Mouse (Mus musculus) liver, embryonic 12.5 days (tissue): ENCODE measurements around the gene Ppp1r36. TPM values are rescaled to one million over a fixed set of nuclear protein-coding genes. Genes with fewer than 3 reads are reported as not detected.

Experiments used
- ATAC-seq: fragments of 200-750 bp; cut with Nextera tagmentation; 2 replicates; pipeline ENCODE4 v1.8.0; 2017; ENCODE audit warnings: moderate number of reproducible peaks, mild to moderate bottlenecking, moderate library complexity
- H3K27ac ChIP-seq: fragments of 300-500 bp; sonication (generic); 2 replicates; pipeline ENCODE4 v1.5.1; 2016; ENCODE audit warnings: mild to moderate bottlenecking
- H3K27me3 ChIP-seq: fragments of 300-500 bp; sonication (generic); replicated peaks from 2 replicates; pipeline ENCODE4 v1.6.1; 2016; ENCODE audit warnings: mild to moderate bottlenecking, moderate library complexity
- H3K36me3 ChIP-seq: fragments of 300-500 bp; sonication (generic); 2 replicates; pipeline ENCODE4 v1.6.1; 2016; ENCODE audit warnings: mild to moderate bottlenecking, moderate library complexity
- H3K4me1 ChIP-seq: fragments of 300-500 bp; sonication (generic); 2 replicates; pipeline ENCODE4 v1.6.1; 2016
- H3K4me2 ChIP-seq: fragments of 300-500 bp; sonication (generic); 2 replicates; pipeline ENCODE4 v1.6.1; 2016; ENCODE audit warnings: mild to moderate bottlenecking, moderate library complexity
- H3K4me3 ChIP-seq: fragments of 300-500 bp; sonication (generic); 2 replicates; pipeline ENCODE4 v1.5.1; 2016; ENCODE audit warnings: mild to moderate bottlenecking, moderate library complexity
- H3K9ac ChIP-seq: fragments of 300-500 bp; sonication (generic); 2 replicates; pipeline ENCODE4 v1.6.1; 2016; ENCODE audit warnings: mild to moderate bottlenecking, moderate library complexity
- H3K9me3 ChIP-seq: fragments of 300-500 bp; sonication (generic); replicated peaks from 2 replicates; pipeline ENCODE4 v1.6.1; 2016; ENCODE audit warnings: mild to moderate bottlenecking, moderate library complexity
- WGBS: fragments of 180-500 bp; shearing (Covaris S2); methylation state at CpG from one replicate; pipeline ENCODE4 v1.1.7; 2016; ENCODE audit not compliant: insufficient replicate concordance; 5-methylcytosine and 5-hydroxymethylcytosine counted together
- polyA plus RNA-seq: library from polyadenylated mRNA; unstranded; fragments of >200 nt; fragmentation: Nextera tagmentation; extraction: Ambion mirVana; gene quantifications from 2 replicates; pipeline ENCODE4 v1.2.1, GENCODE M21; 2016

Ppp1r36 gene
- polyA plus RNA-seq, result 0.18 and 0.29 TPM in 2 replicates

DNA sequence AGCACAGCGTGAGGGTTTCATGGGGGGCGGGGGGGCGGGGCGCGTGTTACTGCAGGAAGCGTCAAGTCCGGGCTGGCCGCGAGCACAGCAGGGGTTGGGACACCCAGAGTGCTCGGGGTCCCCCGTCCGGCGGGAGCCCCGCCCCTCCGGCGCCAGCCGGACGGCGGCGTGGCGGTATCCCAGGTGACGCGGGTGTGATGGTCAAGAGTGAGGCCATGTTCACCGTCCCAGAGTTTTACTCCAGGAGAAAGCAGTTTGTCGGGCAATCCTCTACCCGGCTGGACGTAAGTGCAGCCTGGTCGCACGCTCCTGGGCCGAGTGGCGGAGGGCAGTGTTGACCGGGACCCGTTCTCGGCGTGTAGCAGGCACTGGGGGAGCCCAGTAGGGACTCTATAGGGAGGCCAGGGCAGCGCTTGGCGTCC, at the start of gene Ppp1r36:
Gene Ppp1r36 (plus strand): TSS at position 106 of the 422 bp plus-strand sequence.
- Histone ChIP-seq H3K4me3 (peak within 1 kb of the TSS; percentile 42), H3K9me3 (0 out of 2 replicates have a peak, but pooled peaks cover 7% of the 10 kb centered on the region), H3K4me2 (peak within 1 kb of the TSS; percentile 70), H3K36me3 (no peaks in the 10 kb centered on the region), H3K4me1 (peaks cover 16% of the 10 kb centered on the region), H3K9ac (peak within 1 kb of the TSS; percentile 27; the same call in 1 of the 2 replicates), H3K27ac (no peak within 1 kb of the TSS), H3K27me3 (peaks cover 34% of the 10 kb centered on the region)
- WGBS, result 5% methylated on average over 37 of the region's 37 CpGs
- peak; percentile 70; the same call in 1 of the 2 replicates for ATAC-seq

DNA sequence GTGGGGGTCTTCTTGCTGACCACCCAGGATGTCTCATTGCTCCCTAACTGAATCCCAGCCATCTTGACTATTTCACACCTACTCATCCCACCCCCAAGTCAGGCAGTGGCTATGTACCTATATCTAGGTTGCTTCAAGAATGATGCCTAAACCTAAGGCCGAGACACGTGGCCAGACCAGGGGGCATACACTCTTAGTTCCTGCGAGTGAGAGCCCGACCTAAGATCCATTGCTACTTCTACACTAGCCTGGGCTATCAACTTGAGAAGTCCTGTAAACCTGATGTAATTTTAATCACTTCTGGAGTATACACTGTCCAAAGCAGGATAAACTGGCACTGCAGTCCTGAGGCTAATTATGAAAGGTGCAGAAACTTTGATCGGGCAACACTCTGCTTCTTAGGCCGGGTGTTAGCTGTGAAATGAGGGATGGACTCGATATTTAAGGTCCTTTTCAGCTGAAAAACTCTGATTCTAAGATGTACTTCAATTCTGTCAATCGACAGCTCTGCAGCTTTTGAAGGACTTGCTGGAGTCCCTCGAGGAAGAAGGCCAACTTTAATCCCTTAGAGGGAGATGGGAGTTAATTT, 49.0 kb upstream of the Ppp1r36 start:
- 7% methylated on average over 9 of the region's 9 CpGs for WGBS
- no peak for ATAC-seq
- H3K4me1 ChIP-seq, result peaks cover 70% of the 10 kb centered on the region

DNA sequence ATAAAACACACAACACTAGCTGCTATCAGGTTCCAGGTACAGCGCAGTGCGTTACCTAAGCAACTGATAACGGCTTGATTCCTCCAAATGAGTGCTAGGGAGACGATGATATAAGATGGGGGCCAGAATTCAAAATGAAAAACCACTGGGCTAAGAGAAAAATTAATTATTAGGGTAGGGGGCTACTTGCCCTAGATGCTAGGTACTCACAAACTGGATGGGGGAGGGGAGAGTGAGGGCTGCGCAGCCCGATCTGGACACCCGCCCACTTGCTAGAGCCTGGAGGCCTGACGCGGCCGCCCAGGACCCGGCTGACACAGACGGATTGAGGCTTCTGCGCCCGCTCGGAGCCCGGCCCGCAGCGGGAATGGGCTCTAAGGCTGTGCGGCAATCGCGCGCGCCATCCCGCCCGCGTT, 48.5 kb upstream of the Ppp1r36 start:
- Histone ChIP-seq H3K9me3 (no peaks in the 10 kb centered on the region), H3K27ac (peak overlapping the region; percentile 99), H3K36me3 (peaks cover 4% of the 10 kb centered on the region; the same call in 1 of the 2 replicates), H3K4me1 (peaks cover 69% of the 10 kb centered on the region), H3K27me3 (no peaks in the 10 kb centered on the region), H3K9ac (peak overlapping the region; percentile 99), H3K4me3 (peak overlapping the region; percentile 96), H3K4me2 (peak overlapping the region; percentile 94)
- ATAC-seq, result peak; percentile 38
- 0% methylated on average over 26 of the region's 26 CpGs for WGBS

More for the DNA sequence above, 49.0 kb upstream of the Ppp1r36 start:
- Histone ChIP-seq H3K27me3 (no peaks in the 10 kb centered on the region), H3K27ac (peak overlapping the region; percentile 99), H3K9me3 (no peaks in the 10 kb centered on the region), H3K4me3 (peak overlapping the region; percentile 96), H3K36me3 (peaks cover 5% of the 10 kb centered on the region; the same call in 1 of the 2 replicates), H3K9ac (peak overlapping the region; percentile 99), H3K4me2 (peak overlapping the region; percentile 94)

DNA sequence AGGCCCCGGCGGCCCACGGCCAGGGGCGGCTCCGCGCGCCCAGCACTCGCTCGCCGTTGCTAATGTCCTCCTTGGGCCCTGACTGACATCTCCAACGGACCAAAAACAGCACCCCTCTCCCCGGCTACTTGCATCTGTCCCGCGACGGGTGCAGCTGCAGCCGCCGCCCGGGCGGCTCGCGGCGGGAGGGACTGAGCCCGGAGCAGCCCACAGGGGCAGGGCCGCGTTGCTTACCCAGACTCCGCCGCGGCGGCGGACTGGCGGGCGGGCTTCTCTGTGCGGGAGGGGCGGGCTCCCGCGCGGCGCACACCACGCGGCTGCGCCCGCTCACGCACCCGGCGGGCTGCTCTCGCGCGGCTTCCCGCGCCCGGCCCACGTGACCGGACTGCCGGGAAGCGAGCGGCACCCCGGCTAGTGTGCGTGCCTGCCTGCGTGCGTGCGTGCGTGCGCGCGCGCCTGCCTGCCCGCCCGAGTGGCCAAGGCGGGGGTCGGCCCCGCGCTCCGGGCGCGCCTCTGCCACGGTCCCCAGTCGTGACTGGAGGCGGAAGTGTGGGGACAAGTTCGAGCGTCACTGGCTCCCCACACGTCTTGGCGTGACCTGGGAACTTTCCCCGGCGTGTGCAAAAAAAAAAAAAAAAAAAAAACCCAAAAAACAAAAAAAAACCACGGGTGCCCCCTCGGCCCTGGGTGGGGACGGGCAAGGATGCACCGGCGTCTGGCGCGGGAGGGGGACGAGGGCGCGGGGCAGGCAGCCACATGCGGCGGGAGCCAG, 47.9 kb upstream of the Ppp1r36 start, which contains the start of gene Zbtb25:
Gene Zbtb25 (minus strand): TSS at position 397 of the 772 bp plus-strand sequence.
- peak within 1 kb of the TSS; percentile 99 for H3K9ac ChIP-seq
- H3K27me3 ChIP-seq, result no peaks in the 10 kb centered on the region
- H3K4me1 ChIP-seq, result peaks cover 69% of the 10 kb centered on the region
- peak within 1 kb of the TSS; percentile 96 for H3K4me3 ChIP-seq
- 0 out of 2 replicates have a peak, but pooled peaks cover 5% of the 10 kb centered on the region for H3K36me3 ChIP-seq
- peak within 1 kb of the TSS; percentile 94 for H3K4me2 ChIP-seq
- under 1% methylated on average over 94 of the region's 96 CpGs for WGBS
- no peaks in the 10 kb centered on the region for H3K9me3 ChIP-seq
- peak within 1 kb of the TSS; percentile 99 for H3K27ac ChIP-seq
- ATAC-seq, result peak; percentile 72

DNA sequence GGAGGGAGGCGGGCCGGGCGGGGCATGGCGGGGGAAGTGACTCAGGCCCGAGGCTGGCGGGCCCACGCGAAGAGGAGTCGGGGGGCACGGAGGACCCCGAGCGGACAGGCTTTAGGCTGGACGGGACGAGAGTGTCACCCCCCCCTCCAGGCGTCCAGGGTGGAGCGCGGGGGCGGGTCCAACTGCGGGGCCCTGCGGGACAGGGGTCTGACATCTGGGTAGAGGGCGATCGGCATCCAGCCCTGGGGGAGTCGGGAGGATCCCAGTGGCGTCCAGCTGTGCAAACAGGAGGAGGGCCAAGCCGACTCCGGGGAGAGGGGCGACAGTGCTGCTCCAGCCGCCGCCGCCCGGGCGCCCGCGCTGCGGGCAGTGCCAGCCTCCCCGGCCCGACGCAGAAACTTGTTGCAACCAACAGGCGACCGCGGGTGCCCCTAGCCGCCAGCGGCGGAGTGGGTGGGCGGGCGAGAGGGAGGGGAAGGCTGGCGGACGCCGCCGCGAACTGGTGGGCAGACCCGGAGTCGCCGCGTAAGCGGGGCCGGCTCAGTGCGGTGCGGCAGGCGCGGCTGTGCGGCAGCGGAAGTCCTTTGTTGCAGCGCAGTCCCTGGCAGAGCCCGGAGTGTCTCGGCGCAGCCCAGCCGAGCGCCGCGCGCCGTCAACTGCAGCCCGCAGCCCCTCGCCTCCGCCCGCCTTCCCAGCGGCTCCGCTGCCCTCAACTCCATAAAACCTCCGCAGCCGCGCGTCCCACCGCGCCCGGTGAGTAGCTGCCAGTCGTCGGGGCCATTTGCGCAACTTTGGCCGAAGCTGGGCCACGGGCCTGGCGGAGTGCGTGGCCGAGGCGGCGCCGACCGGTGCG, 47.1 kb upstream of the Ppp1r36 start, which contains the start of gene Zbtb1:
Gene Zbtb1 (plus strand): TSS at position 289 of the 853 bp plus-strand sequence.
- H3K36me3 ChIP-seq, result 0 out of 2 replicates have a peak, but pooled peaks cover 5% of the 10 kb centered on the region
- H3K9ac ChIP-seq, result peak within 1 kb of the TSS; percentile 99
- peak within 1 kb of the TSS; percentile 94 for H3K4me2 ChIP-seq
- peak within 1 kb of the TSS; percentile 96 for H3K4me3 ChIP-seq
- peak within 1 kb of the TSS; percentile 99 for H3K27ac ChIP-seq
- no peaks in the 10 kb centered on the region for H3K27me3 ChIP-seq
- WGBS, result under 1% methylated on average over 90 of the region's 99 CpGs
- no peaks in the 10 kb centered on the region for H3K9me3 ChIP-seq
- ATAC-seq, result peak; percentile 50
- H3K4me1 ChIP-seq, result peaks cover 74% of the 10 kb centered on the region

DNA sequence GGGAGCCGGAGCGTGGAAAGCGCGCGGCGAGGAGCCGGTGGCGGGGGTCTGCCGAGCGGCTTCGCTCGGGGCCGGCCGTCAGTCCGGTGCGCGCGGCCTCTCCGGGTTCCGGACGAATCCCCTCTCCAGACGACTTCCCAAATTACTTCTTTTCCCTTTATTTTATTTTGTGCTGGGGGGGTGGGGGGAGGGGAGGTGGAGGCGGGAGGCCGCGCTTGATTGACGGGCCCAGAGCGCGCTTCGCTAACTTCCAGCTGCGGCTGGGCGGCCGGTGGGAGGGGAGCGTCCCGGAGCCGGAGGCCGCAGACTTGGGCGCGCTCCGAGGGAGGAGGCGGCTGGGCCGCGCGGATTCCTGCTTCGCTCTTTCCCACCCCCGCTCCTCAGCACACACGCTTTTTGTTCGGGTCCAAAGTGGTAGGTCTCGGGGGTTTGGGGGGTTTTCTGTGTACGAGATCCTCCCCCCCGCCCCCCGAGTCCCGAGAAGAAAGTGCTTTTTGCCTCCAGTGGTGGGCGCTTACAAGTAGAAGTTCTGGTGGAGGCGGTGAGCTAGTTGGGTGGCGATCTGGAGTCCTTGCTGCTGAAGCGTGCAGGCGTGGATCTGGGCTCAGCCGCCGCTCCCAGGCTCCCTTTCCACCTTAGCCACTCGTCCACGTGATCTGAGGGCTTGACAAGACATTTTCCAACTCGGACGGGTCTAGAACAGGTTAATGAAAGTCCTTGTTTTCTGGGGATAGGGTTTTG, 46.3 kb upstream of the Ppp1r36 start:
- no peaks in the 10 kb centered on the region for H3K9me3 ChIP-seq
- peak; percentile 66 for ATAC-seq
- H3K4me1 ChIP-seq, result peaks cover 74% of the 10 kb centered on the region
- H3K36me3 ChIP-seq, result 0 out of 2 replicates have a peak, but pooled peaks cover 5% of the 10 kb centered on the region
- H3K27me3 ChIP-seq, result no peaks in the 10 kb centered on the region
- H3K4me2 ChIP-seq, result peak overlapping the region; percentile 94
- peak overlapping the region; percentile 96 for H3K4me3 ChIP-seq
- H3K27ac ChIP-seq, result peak overlapping the region; percentile 99
- under 1% methylated on average over 63 of the region's 63 CpGs for WGBS
- H3K9ac ChIP-seq, result peak overlapping the region; percentile 99

DNA sequence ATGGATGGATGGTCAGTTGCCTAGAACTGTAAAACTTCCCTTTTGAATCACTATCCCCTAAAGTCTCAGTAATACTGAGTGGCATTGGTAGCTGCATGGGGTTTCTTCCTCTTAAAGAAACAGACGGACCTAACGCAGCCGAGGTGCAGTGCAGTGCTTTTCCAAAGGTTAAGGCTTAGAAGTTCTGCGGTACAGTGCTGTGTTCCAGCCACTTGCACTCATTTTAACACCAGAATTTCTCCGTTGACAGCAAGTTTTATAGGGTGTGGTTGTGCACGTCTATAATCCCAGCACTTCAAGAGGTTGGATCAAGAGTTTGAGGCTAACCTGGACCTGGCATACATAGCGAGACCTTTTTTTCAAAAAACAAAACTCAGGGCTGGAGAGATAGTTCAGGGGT, 45.3 kb upstream of the Ppp1r36 start:
- Histone ChIP-seq H3K36me3 (0 out of 2 replicates have a peak, but pooled peaks cover 6% of the 10 kb centered on the region), H3K27me3 (no peaks in the 10 kb centered on the region), H3K9me3 (no peaks in the 10 kb centered on the region), H3K4me1 (peaks cover 74% of the 10 kb centered on the region), H3K27ac (peak overlapping the region; percentile 99), H3K4me2 (peak overlapping the region; percentile 94), H3K4me3 (peak overlapping the region; percentile 96), H3K9ac (peak overlapping the region; percentile 99)
- 22% methylated on average over 7 of the region's 7 CpGs for WGBS
- no peak for ATAC-seq

GRCm38 (mm10) chr12:76372881-76373818, 44.2 kb upstream of the Ppp1r36 start:
- H3K27ac ChIP-seq, result peak overlapping the region; percentile 99
- no peaks in the 10 kb centered on the region for H3K27me3 ChIP-seq
- peaks cover 7% of the 10 kb centered on the region; the same call in 1 of the 2 replicates for H3K36me3 ChIP-seq
- H3K4me2 ChIP-seq, result peak overlapping the region; percentile 94
- no peaks in the 10 kb centered on the region for H3K9me3 ChIP-seq
- H3K9ac ChIP-seq, result peak overlapping the region; percentile 99
- WGBS, result 49% methylated on average over 6 of the region's 7 CpGs
- no peak for ATAC-seq
- peaks cover 74% of the 10 kb centered on the region for H3K4me1 ChIP-seq
- peak overlapping the region; percentile 96 for H3K4me3 ChIP-seq

GRCm38 (mm10) chr12:76373991-76374390, 43.3 kb upstream of the Ppp1r36 start:
- ATAC-seq, result no peak
- no peaks in the 10 kb centered on the region for H3K27me3 ChIP-seq
- 0 out of 2 replicates have a peak overlapping the region, but pooled peaks have one; percentile 3 for H3K9ac ChIP-seq
- H3K4me1 ChIP-seq, result peaks cover 74% of the 10 kb centered on the region
- H3K9me3 ChIP-seq, result no peaks in the 10 kb centered on the region
- H3K4me3 ChIP-seq, result no peak overlapping the region
- peak overlapping the region; percentile 50 for H3K4me2 ChIP-seq
- H3K27ac ChIP-seq, result peak overlapping the region; percentile 67
- WGBS, result 67% methylated on average over 6 of the region's 6 CpGs
- peaks cover 7% of the 10 kb centered on the region; the same call in 1 of the 2 replicates for H3K36me3 ChIP-seq

DNA sequence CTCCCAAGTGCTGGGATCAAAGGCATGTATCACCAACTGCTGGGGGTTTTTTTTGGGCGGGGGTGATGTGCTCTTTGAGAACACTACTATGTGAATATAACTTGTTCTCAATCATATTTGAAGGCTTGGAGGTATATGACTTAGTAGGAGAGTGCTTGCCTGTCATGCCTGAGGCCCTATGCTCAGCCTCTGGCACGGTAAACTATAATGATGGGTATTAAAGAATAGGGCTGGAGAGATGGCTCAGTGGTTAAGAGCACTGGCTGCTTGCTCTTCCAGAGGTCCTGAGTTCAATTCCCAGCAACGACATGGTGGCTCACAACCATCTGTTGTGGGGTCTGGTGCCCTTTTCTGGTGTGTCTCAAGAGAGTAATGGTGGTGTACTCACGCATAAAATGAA, 42.4 kb upstream of the Ppp1r36 start:
- Histone ChIP-seq H3K9ac (peak overlapping the region; percentile 36; the same call in 1 of the 2 replicates), H3K27ac (peak overlapping the region; percentile 67), H3K9me3 (no peaks in the 10 kb centered on the region), H3K27me3 (no peaks in the 10 kb centered on the region), H3K4me2 (peak overlapping the region; percentile 50), H3K36me3 (peaks cover 7% of the 10 kb centered on the region; the same call in 1 of the 2 replicates), H3K4me1 (peaks cover 81% of the 10 kb centered on the region), H3K4me3 (0 out of 2 replicates have a peak overlapping the region, but pooled peaks have one; percentile 2)
- no peak for ATAC-seq
- WGBS, result 52% methylated on average over 4 of the region's 4 CpGs
